Mouse (Mus musculus) ES-E14 (cell line): ENCODE results near the gene Tcf12.

Experiments
- CHD2 ChIP-seq: IDR thresholded peaks from 2 replicates; pipeline ENCODE4 v1.6.1; 2014; ENCODE audit warnings: mild to moderate bottlenecking, low read depth, low read length, inconsistent platforms
- HCFC1 ChIP-seq: IDR thresholded peaks from 2 replicates; pipeline ENCODE4 v1.6.1; 2012; ENCODE audit warnings: low read length, inconsistent platforms, borderline replicate concordance; ENCODE audit not compliant: insufficient read depth
- MAFK ChIP-seq: IDR thresholded peaks from 2 replicates; pipeline ENCODE4 v1.6.1; 2014; ENCODE audit warnings: mild to moderate bottlenecking, low read depth, low read length, inconsistent platforms; ENCODE audit not compliant: insufficient read depth
- ZC3H11A ChIP-seq: IDR thresholded peaks from 2 replicates; pipeline ENCODE4 v1.6.1; 2012; ENCODE audit warnings: low read depth, mild to moderate bottlenecking, inconsistent platforms, low read length, borderline replicate concordance
- ZNF384 ChIP-seq: IDR thresholded peaks from 2 replicates; pipeline ENCODE4 v1.6.1; 2012; ENCODE audit warnings: low read depth, low read length, inconsistent platforms

DNA sequence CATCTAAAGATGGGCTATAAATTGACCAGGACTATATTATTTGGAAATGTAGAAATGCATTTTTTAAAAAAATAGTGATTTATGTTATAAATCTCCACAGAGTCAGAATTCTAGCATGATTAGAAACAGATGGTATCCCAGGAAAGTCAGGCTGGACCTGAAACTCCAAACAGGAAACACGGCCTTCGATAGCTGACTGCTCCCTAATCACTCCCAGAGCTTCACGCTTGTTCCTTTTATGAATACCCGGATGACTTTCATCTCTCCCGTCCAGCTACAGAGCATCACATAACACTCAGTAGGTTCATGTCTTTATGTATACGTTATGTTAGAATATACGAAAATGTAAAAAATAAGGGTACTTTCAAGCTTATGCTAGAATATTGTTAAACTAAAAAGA, 216.4 kb downstream of the Tcf12 start:
- TF ChIP-seq CHD2 (no peak), HCFC1 (no peak), MAFK (no peak), ZC3H11A (no peak), ZNF384 (no peak)
